Mouse (Mus musculus) myocyte (in vitro differentiated cells): ENCODE results near the gene Nfe2l1. TPM values are rescaled to one million over a fixed set of nuclear protein-coding genes. Genes with fewer than 3 reads are reported as not detected.
A peak's percentile ranks its signal among the peaks of the same experiment; 100 is the strongest.
"Not testable (repeated sequence)": the region's sequence is repeated elsewhere in the genome, so short reads cannot be mapped to it uniquely, and the experiment has no call there.

Experiments used
- H3K27me3 ChIP-seq: one replicate; pipeline ENCODE4 v1.6.1; 2011; ENCODE audit not compliant: control insufficient read depth, insufficient read depth, insufficient read length
- H3K36me3 ChIP-seq: one replicate; pipeline ENCODE4 v1.6.1; 2011; ENCODE audit not compliant: control insufficient read depth, insufficient read depth
- H3K4me2 ChIP-seq: one replicate; pipeline ENCODE4 v1.6.1; 2011; ENCODE audit warnings: low read depth, control low read depth
- H3K4me3 ChIP-seq: one replicate; pipeline ENCODE4 v1.5.1; 2011; ENCODE audit warnings: mild to moderate bottlenecking, control low read depth, moderate library complexity
- H3K79me2 ChIP-seq: one replicate; pipeline ENCODE4 v1.6.1; 2011; ENCODE audit not compliant: control insufficient read depth, insufficient read depth
- H3ac ChIP-seq: one replicate; pipeline ENCODE4 v1.6.1; 2011; ENCODE audit not compliant: control insufficient read depth, insufficient read length
- CEBPB ChIP-seq: IDR thresholded peaks from 2 replicates; pipeline ENCODE4 v1.6.1; 2011; ENCODE audit warnings: mild to moderate bottlenecking, moderate library complexity; ENCODE audit not compliant: poor library complexity, insufficient read depth, severe bottlenecking
- E2F4 ChIP-seq: IDR thresholded peaks from one replicate; pipeline ENCODE4 v1.6.1; 2011; ENCODE audit warnings: mild to moderate bottlenecking, control low read depth, moderate library complexity; ENCODE audit not compliant: insufficient read depth
- MAX ChIP-seq: IDR thresholded peaks from one replicate; pipeline ENCODE4 v1.6.1; 2011; ENCODE audit warnings: low read depth, mild to moderate bottlenecking, control low read depth
- MYOD1 ChIP-seq, 3 experiments: IDR thresholded peaks; one replicate each; pipeline ENCODE4 v1.6.1; 2011; ENCODE audit warnings: control low read depth in 2 of 3, low read depth in 2 of 3, mild to moderate bottlenecking in 2 of 3, moderate library complexity in 1 of 3; ENCODE audit not compliant: insufficient read length in 2 of 3, control insufficient read depth in 1 of 3
- MYOG ChIP-seq, 3 experiments: IDR thresholded peaks; one replicate each; pipeline ENCODE4 v1.6.1; 2011; ENCODE audit warnings: control low read depth in 2 of 3, low read depth in 2 of 3, mild to moderate bottlenecking in 2 of 3; ENCODE audit not compliant: insufficient read length in 2 of 3, control insufficient read depth in 1 of 3, insufficient read depth in 1 of 3
- POLR2A ChIP-seq: IDR thresholded peaks from one replicate; pipeline ENCODE4 v1.6.1; 2011; ENCODE audit warnings: low read depth, mild to moderate bottlenecking, control low read depth, moderate library complexity; ENCODE audit not compliant: insufficient read length
- POLR2AphosphoS2 ChIP-seq: IDR thresholded peaks from one replicate; pipeline ENCODE4 v1.6.1; 2011; ENCODE audit warnings: low read depth, control low read depth; ENCODE audit not compliant: insufficient read length
- REST ChIP-seq: IDR thresholded peaks from one replicate; pipeline ENCODE4 v1.6.1; 2011; ENCODE audit warnings: mild to moderate bottlenecking, control low read depth, moderate library complexity; ENCODE audit not compliant: insufficient read depth, insufficient read length
- SRF ChIP-seq: IDR thresholded peaks from one replicate; pipeline ENCODE4 v1.6.1; 2011; ENCODE audit warnings: low read depth; ENCODE audit not compliant: control insufficient read depth, insufficient read length
- TCF12 ChIP-seq: IDR thresholded peaks from one replicate; pipeline ENCODE4 v1.6.1; 2011; ENCODE audit warnings: mild to moderate bottlenecking, control low read depth; ENCODE audit not compliant: poor library complexity, insufficient read depth, severe bottlenecking
- TCF3 ChIP-seq: IDR thresholded peaks from one replicate; pipeline ENCODE4 v1.6.1; 2011; ENCODE audit warnings: low read depth, control low read depth; ENCODE audit not compliant: insufficient read length
- USF1 ChIP-seq: IDR thresholded peaks from one replicate; pipeline ENCODE4 v1.6.1; 2011; ENCODE audit warnings: low read depth, mild to moderate bottlenecking, control low read depth, moderate library complexity
- polyA plus RNA-seq: library from polyadenylated mRNA; unstranded; fragments of >200 nt; fragmentation: generic; extraction: Trizol; gene quantifications from one replicate; pipeline ENCODE4 v1.2.1, GENCODE M21; 2012; ENCODE audit warnings: missing spikeins

The Nfe2l1 gene
- polyA plus RNA-seq, 1 experiment: 518 TPM

DNA sequence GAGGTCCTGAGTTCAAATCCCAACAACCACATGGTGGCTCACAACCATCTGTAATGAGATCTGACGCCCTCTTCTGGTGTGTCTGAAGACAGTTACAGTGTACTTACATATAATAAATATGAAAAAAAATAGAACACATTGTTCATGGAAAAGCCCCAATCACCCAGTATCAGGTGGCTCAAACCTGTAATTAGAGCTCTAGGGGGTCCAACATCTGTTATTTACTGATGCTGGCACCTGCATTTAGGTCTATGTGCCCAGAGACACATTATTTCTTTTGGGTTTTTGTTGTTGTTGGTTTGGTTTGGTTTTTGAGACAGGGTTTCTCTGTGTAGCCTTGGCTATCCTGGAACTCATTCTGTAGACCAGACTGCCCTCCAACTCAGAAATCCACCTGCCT is 18.6 kb downstream of the Nfe2l1 start:
- not testable (repeated sequence) for H3ac ChIP-seq, H3K27me3 ChIP-seq, H3K4me2 ChIP-seq, H3K4me3 ChIP-seq
- peaks cover 74% of the 10 kb centered on the region for H3K36me3 ChIP-seq
- TF ChIP-seq POLR2AphosphoS2: peak; percentile 74
- peaks cover 20% of the 10 kb centered on the region for H3K79me2 ChIP-seq

DNA sequence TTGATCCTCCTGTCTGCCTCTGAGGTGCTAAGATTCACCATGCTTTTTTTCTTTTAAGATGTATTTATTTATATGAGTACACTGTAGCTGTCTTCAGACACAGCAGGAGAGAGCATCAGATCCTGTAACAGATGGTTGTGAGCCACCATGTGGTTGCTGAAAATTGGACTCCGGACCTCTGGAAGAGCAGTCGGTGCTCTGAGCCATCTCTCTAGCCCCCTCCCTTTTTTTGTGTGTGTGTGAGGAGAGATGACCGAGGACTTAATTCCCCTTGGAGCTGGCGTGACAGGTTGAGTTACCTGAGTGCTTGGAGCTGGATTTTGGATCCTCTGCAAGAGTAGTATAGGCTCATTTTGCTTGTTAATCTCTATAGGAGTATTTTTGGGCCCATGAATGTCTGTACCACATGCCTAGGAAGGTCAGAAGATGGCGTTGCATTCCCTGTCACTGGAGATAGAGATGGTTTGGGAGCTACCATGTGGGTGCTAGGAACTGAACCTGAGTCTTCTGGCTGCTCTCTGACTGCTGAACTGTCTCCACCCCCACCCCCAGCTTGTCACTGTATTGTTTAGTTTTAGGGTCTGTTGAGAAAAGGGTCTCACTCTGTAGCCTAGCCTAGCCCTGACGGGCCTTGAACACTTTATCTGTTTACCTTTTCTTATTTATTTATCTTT is 20.1 kb downstream of the Nfe2l1 start:
- no peak overlapping the region for H3K4me3 ChIP-seq
- H3K36me3 ChIP-seq: peaks cover 70% of the 10 kb centered on the region
- H3ac ChIP-seq: no peak overlapping the region
- no peaks in the 10 kb centered on the region for H3K27me3 ChIP-seq
- no peak overlapping the region for H3K4me2 ChIP-seq
- TF ChIP-seq MAX (no peak), POLR2AphosphoS2 (peak; percentile 91), REST (no peak), USF1 (no peak), TCF12 (no peak), MYOD1 (IDR thresholded peaks at IDR 0.05; ENCODE audit: control insufficient read depth in 1 of 3, insufficient read length in 2 of 3, low read depth in 2 of 3) (no peak), POLR2A (peak; percentile 20)
- H3K79me2 ChIP-seq: peaks cover 5% of the 10 kb centered on the region

DNA sequence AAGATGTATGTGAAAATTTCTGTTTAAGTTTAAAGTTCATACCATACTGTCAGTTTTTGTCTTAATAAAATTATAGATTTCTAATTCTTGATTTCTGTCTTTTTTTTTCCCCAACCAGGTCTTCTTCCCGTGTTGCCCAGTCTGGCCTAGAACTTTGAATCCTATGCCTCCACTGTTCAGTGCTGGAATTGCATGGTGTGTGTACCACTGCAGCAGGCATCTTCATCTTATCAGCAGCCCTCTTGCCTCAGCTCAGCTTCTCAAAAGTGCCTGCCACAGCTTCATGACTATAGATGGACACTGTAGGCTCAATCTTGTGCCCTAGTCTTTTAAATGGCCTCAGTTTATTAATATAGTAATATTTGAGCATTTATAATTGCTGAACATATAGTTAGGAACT is 21.7 kb downstream of the Nfe2l1 start:
- TF ChIP-seq MYOG (IDR thresholded peaks at IDR 0.05; ENCODE audit: control insufficient read depth in 1 of 3, insufficient read depth in 1 of 3, insufficient read length in 2 of 3, low read depth in 2 of 3) (no peak), MAX (no peak), E2F4 (no peak), POLR2AphosphoS2 (peak; percentile 81)
- H3K4me2 ChIP-seq: no peak overlapping the region
- H3K27me3 ChIP-seq: no peaks in the 10 kb centered on the region
- H3K79me2 ChIP-seq: no peaks in the 10 kb centered on the region
- H3ac ChIP-seq: no peak overlapping the region
- no peak overlapping the region for H3K4me3 ChIP-seq
- peaks cover 64% of the 10 kb centered on the region for H3K36me3 ChIP-seq

DNA sequence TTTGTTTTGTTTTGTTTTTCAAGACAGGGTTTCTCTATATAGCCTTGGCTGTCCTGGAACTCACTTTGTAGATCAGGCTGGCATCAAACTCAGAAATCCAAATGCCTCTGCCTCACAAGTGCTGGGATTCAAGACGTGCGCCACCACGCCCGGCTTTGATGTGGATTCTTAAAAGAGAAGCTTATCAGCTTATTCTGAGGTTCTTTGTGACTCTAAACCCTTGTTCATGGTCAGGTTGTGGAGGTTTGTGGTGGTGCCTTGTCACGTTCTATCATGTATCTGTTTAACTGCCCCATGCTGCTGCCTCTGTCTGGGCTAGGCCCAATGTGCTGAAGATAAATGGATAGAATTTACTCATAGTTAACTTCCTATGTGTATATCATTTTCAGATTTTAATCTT is 24.2 kb downstream of the Nfe2l1 start:
- TF ChIP-seq MYOD1 (IDR thresholded peaks at IDR 0.05; ENCODE audit: control insufficient read depth in 1 of 3, insufficient read length in 2 of 3, low read depth in 2 of 3) (no peak), MAX (no peak), TCF12 (no peak)
- H3K4me2 ChIP-seq: no peak overlapping the region
- no peak overlapping the region for H3K4me3 ChIP-seq
- no peaks in the 10 kb centered on the region for H3K27me3 ChIP-seq
- no peak overlapping the region for H3ac ChIP-seq
- H3K79me2 ChIP-seq: peaks cover 12% of the 10 kb centered on the region
- H3K36me3 ChIP-seq: peaks cover 68% of the 10 kb centered on the region

DNA sequence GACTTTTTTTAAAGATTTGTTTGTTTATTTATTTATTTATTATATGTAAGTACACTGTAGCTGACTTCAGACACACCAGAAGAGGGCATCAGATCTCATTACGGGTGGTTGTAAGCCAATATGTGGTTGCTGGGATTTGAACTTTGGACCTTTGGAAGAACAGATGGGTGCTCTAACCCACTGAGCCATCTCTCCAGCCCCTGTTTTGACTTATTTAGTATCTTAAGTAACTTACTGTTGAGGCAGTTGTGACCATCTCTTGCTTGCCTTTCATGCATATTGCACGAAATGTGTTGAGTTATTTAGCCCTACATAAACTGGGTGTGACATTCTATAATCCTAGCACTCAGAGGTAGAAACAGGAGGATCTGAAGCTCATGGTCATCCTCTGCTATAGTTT is 30.3 kb downstream of the Nfe2l1 start:
- H3K36me3 ChIP-seq: peaks cover 33% of the 10 kb centered on the region
- peaks cover 71% of the 10 kb centered on the region for H3K79me2 ChIP-seq
- TF ChIP-seq USF1 (no peak), CEBPB (no peak), MAX (no peak), POLR2A (no peak), TCF12 (no peak)
- H3K4me2 ChIP-seq: no peak overlapping the region
- no peak overlapping the region for H3K4me3 ChIP-seq
- no peaks in the 10 kb centered on the region for H3K27me3 ChIP-seq
- no peak overlapping the region for H3ac ChIP-seq

DNA sequence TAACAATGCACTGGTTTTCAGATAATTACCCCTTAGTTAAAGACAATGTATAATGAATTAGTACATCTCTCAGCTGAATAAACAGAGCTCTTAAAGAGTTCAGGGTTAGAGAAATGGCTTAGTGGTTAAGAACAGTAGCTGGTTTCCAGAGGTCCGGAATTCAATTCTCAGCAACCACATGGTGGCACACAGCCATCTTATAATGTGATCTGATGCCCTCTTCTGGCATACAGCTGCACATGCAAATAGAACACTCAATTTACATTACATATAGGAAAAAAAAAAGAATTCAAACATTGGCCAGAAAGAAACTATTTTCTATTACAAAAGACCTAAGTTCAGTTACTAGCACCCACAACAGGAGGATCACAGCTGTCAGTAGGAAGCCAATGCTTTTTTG is 33.2 kb downstream of the Nfe2l1 start:
- no peaks in the 10 kb centered on the region for H3K27me3 ChIP-seq
- H3ac ChIP-seq: no peak overlapping the region
- H3K4me3 ChIP-seq: no peak overlapping the region
- H3K4me2 ChIP-seq: no peak overlapping the region
- H3K79me2 ChIP-seq: peaks cover 96% of the 10 kb centered on the region
- peaks cover 17% of the 10 kb centered on the region for H3K36me3 ChIP-seq
- no peak for TF ChIP-seq TCF12
- TF ChIP-seq REST: no peak
- no peak for TF ChIP-seq E2F4
- no peak for TF ChIP-seq MYOD1 (IDR thresholded peaks at IDR 0.05; ENCODE audit: control insufficient read depth in 1 of 3, insufficient read length in 2 of 3, low read depth in 2 of 3)
- TF ChIP-seq SRF: no peak
- TF ChIP-seq MYOG (IDR thresholded peaks at IDR 0.05; ENCODE audit: control insufficient read depth in 1 of 3, insufficient read depth in 1 of 3, insufficient read length in 2 of 3, low read depth in 2 of 3): no peak
- no peak for TF ChIP-seq USF1
- TF ChIP-seq CEBPB: no peak
- no peak for TF ChIP-seq MAX
- TF ChIP-seq POLR2AphosphoS2: no peak
- no peak for TF ChIP-seq TCF3
